Mouse (Mus musculus) olfactory bulb, adult 2 months (tissue): Measurements from ENCODE around the gene Hc.

Source experiments
- CTCF ChIP-seq: fragments of 200-500 bp; IDR thresholded peaks from 2 replicates; pipeline ENCODE4 v1.5.1; 2012; ENCODE audit warnings: low read depth, mild to moderate bottlenecking, low read length, moderate library complexity; ENCODE audit not compliant: insufficient read depth
- POLR2A ChIP-seq: fragments of 200-500 bp; IDR thresholded peaks from 2 replicates; pipeline ENCODE4 v1.6.1; 2012; ENCODE audit warnings: mild to moderate bottlenecking, low read depth, low read length, moderate library complexity; ENCODE audit not compliant: insufficient read depth

DNA sequence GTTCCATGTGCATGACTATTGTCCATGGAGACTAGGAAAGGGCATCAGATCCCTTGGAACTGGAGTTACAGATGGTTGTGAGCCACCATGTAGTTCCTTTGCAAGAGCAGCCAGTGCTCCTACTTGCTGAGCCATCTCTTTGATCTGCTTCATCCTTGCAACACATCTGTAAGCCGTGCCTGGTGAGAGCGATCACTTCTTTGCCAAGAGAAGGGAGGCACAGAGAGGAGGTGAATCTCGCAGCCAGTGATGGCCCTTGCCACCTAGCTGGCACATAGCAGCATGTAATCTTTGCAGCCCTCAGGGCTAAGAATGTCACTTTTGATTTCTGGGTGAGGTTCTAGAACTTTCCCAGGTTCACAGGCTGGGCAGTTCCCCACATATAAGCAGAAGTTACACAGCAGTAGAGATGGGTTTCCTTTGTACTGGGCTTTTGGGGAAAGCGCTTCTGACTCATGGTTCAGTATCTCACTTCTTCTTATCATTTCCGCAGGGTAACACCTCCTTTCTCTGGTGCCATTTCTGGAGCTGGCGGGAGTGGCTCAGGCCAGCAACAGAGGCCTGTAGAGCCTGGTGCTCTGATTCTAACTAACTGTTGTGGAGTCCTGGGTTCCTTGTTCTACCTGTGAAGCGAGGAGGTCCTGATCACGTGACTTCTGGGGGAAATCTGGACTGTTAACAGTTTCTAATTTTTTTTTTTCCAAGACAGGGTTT lies 84.1 kb downstream of the Hc start:
- TF ChIP-seq CTCF = no peak
- TF ChIP-seq POLR2A = no peak
